Comparison of ENCODE assay signal across 8 mouse cellular contexts in genomic region chr15:85810806-85811521, GRCm38 (mm10). TPM values are rescaled to one million over a fixed set of nuclear protein-coding genes. Genes with fewer than 3 reads are reported as not detected.
DNase-seq lines count a peak whose midpoint lies in the region; ATAC-seq lines count a peak whose summit lies in the region.

No protein-coding gene starts in this region.

- ATAC-seq in hindbrain, embryonic 14.5 days (ENCODE audit: low FRiP score) = peak; percentile 86

- DNase-seq in adrenal gland, adult 2 months = peak; percentile 48
- no peak for DNase-seq in adrenal gland, adult 8-10 months
- peak; percentile 93 for DNase-seq in cerebellum, adult 9-11 months
- peak; percentile 67 to 76 for DNase-seq in frontal cortex, postnatal 14 days (ENCODE audit: low spot score in 2 of 2)
- peak; percentile 46 for DNase-seq in hindbrain, embryonic 14.5 days (ENCODE audit: low spot score)
- DNase-seq in layer of hippocampus, postnatal 36 days = peak; percentile 86 to 87
- DNase-seq in lung, postnatal 10 days = peak; percentile 74
- peak; percentile 78 to 86 for DNase-seq in right cerebral cortex, adult 2 months (ENCODE audit: low spot score in 2 of 2)

- H3K4me3 ChIP-seq in hindbrain, embryonic 14.5 days (replicated peaks; ENCODE audit: low read length) = peak overlapping the region; percentile 79

- H3K4me2 ChIP-seq in hindbrain, embryonic 14.5 days (replicated peaks) = peak overlapping the region; percentile 91

- H3K9me3 ChIP-seq in hindbrain, embryonic 14.5 days (ENCODE audit: control insufficient read depth, low read length) = no peaks in the 10 kb centered on the region

- WGBS in hindbrain, embryonic 14.5 days = 5% methylated on average over 34 of the region's 36 CpGs

- peak overlapping the region; percentile 89 for H3K27ac ChIP-seq in hindbrain, embryonic 14.5 days

- H3K27me3 ChIP-seq in hindbrain, embryonic 14.5 days (ENCODE audit: control insufficient read depth, insufficient read depth, low read length) = no peaks in the 10 kb centered on the region

- H3K36me3 ChIP-seq in hindbrain, embryonic 14.5 days (replicated peaks; ENCODE audit: control insufficient read depth, insufficient read depth) = no peaks in the 10 kb centered on the region

- peak overlapping the region; percentile 82 for H3K9ac ChIP-seq in hindbrain, embryonic 14.5 days

- peaks cover 12% of the 10 kb centered on the region; the same call in 1 of the 2 replicates for H3K4me1 ChIP-seq in hindbrain, embryonic 14.5 days (replicated peaks; ENCODE audit: control insufficient read depth, insufficient read depth, low read length)

RNA-seq across cellular contexts. Expression of gene Cdpf1, which starts 0.5 kb away (rescaled TPM):
- total RNA-seq in adrenal gland, adult 2 months (2021) = 10 to 100 TPM; 22.5 to 23.5 TPM
- 55.7 and 56.0 TPM in 2 replicates for polyA plus RNA-seq in adrenal gland, adult 2 months (2012; rRNA removed)
- total RNA-seq in adrenal gland, adult 8-10 months (2022) = 10 to 100 TPM; 20.9 to 29.4 (median 22.4) TPM
- 16.5 and 21.0 TPM in 2 replicates for polyA plus RNA-seq in hindbrain, embryonic 14.5 days (2014; fragmentation: Nextera tagmentation; extraction: Ambion mirVana)
- 10 to 100 TPM; 17.5 to 20.6 TPM for total RNA-seq in layer of hippocampus, postnatal 36 days (2021)

RNA-seq across cellular contexts. Expression of gene Pkdrej, which starts 10.6 kb away (rescaled TPM):
- under 1 TPM; 0.20 to 0.69 TPM for total RNA-seq in adrenal gland, adult 2 months (2021)
- polyA plus RNA-seq in adrenal gland, adult 2 months (2012; rRNA removed) = 0.08 and 0.11 TPM in 2 replicates
- total RNA-seq in adrenal gland, adult 8-10 months (2022) = 1 to 10 TPM in 2 of 4 experiments, under 1 TPM in 2; 0.49 to 1.6 (median 0.95) TPM
- 0.10 and 0.11 TPM in 2 replicates for polyA plus RNA-seq in hindbrain, embryonic 14.5 days (2014; fragmentation: Nextera tagmentation; extraction: Ambion mirVana)
- under 1 TPM; 0.53 to 0.62 TPM for total RNA-seq in layer of hippocampus, postnatal 36 days (2021)

RNA-seq across cellular contexts. Expression of gene Ttc38, which starts 21.1 kb away (rescaled TPM):
- 10 to 100 TPM; 17.0 to 18.9 TPM for total RNA-seq in adrenal gland, adult 2 months (2021)
- 6.5 and 10.6 TPM in 2 replicates for polyA plus RNA-seq in adrenal gland, adult 2 months (2012; rRNA removed)
- total RNA-seq in adrenal gland, adult 8-10 months (2022) = 10 to 100 TPM; 19.6 to 26.5 (median 23.1) TPM
- 2.7 and 3.1 TPM in 2 replicates for polyA plus RNA-seq in hindbrain, embryonic 14.5 days (2014; fragmentation: Nextera tagmentation; extraction: Ambion mirVana)
- total RNA-seq in layer of hippocampus, postnatal 36 days (2021) = 1 to 10 TPM; 4.4 to 7.7 TPM

RNA-seq across cellular contexts. Expression of gene Gtse1, which starts 48.6 kb away (rescaled TPM):
- total RNA-seq in adrenal gland, adult 2 months (2021) = 1 to 10 TPM in 1 of 2 experiments, under 1 TPM in 1; 0.66 to 1.1 TPM
- 2.0 and 2.9 TPM in 2 replicates for polyA plus RNA-seq in adrenal gland, adult 2 months (2012; rRNA removed)
- total RNA-seq in adrenal gland, adult 8-10 months (2022) = 1 to 10 TPM in 3 of 4 experiments, under 1 TPM in 1; 0.61 to 1.5 (median 1.3) TPM
- 4.8 and 5.7 TPM in 2 replicates for polyA plus RNA-seq in hindbrain, embryonic 14.5 days (2014; fragmentation: Nextera tagmentation; extraction: Ambion mirVana)
- total RNA-seq in layer of hippocampus, postnatal 36 days (2021) = under 1 TPM; 0.61 to 0.67 TPM
